In the genomic region with DNA sequence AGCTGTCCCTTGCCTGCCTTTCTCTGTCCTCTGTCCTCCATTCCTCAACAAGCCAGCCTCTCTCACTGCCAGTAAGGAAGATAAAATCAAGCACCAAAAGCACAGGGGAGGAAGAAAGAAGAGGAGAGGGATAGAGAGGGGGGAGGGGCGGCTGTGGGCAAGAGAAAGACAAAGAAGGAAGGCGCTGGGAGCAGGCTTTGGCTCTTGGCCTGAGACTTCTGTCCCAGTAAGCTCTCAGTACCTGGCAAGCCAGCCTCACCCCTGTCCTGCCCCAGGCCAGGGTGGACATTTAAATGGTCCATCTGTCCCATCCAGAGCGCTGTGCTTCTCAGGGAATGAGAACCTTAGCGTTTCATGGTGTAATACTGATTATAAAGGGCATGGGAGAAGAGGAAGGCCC, we compare ENCODE assay signal across 26 mouse cellular contexts. TPM values are rescaled to one million over a fixed set of nuclear protein-coding genes. Genes with fewer than 3 reads are reported as not detected.
DNase-seq lines count a peak whose midpoint lies in the region; ATAC-seq lines count a peak whose summit lies in the region.
"Had no signal": no experiment of that assay in that cellular context is flagged by ENCODE, and none has a peak within 500 bp of the region (broad histone marks: within the 10 kb centered on the region; RNA-seq: fewer than 3 reads in every experiment).

No protein-coding gene starts in this region.

- ATAC-seq in midbrain, embryonic 11.5 days (ENCODE audit: low FRiP score): peak; percentile 28; the same call in 1 of the 2 replicates
- ATAC-seq in midbrain, embryonic 13.5 days: no peak

- H3K9me3 ChIP-seq in heart, embryonic 10.5 days: no peaks in the 10 kb centered on the region
- H3K9me3 ChIP-seq in midbrain, embryonic 11.5 days (ENCODE audit: control insufficient read depth, low read length): no peaks in the 10 kb centered on the region
- H3K9me3 ChIP-seq in midbrain, embryonic 13.5 days: no peaks in the 10 kb centered on the region
- H3K9me3 ChIP-seq in embryonic facial prominence, embryonic 10.5 days: no peaks in the 10 kb centered on the region
- H3K9me3 ChIP-seq: heart, embryonic 15.5 days; limb, embryonic 15.5 days; megakaryocyte, embryonic 14.5 days had no signal

- intact Hi-C loops in heart, postnatal 14 days (cut with DNase I): no loop called here

- whole genome bisulfite sequencing in heart, embryonic 10.5 days: 55% methylated on average over 4 of the region's 4 CpGs
- WGBS in midbrain, embryonic 11.5 days: 49% methylated on average over 4 of the region's 4 CpGs
- WGBS in midbrain, embryonic 13.5 days: 55% methylated on average over 4 of the region's 4 CpGs
- WGBS in embryonic facial prominence, embryonic 10.5 days: 49% methylated on average over 4 of the region's 4 CpGs

- H3K36me3 ChIP-seq in heart, embryonic 10.5 days: no peaks in the 10 kb centered on the region
- H3K36me3 ChIP-seq in midbrain, embryonic 11.5 days (ENCODE audit: control insufficient read depth, insufficient read depth, low read length): no peaks in the 10 kb centered on the region
- H3K36me3 ChIP-seq in midbrain, embryonic 13.5 days: no peaks in the 10 kb centered on the region
- no peaks in the 10 kb centered on the region for H3K36me3 ChIP-seq in embryonic facial prominence, embryonic 10.5 days (replicated peaks)
- H3K36me3 ChIP-seq: heart, embryonic 15.5 days; limb, embryonic 15.5 days had no signal

- peak; percentile 36 to 49 for DNase-seq in cerebellum, postnatal 10 days
- DNase-seq in cerebellum, adult 9-10 months: no peak
- DNase-seq in heart, embryonic 10.5 days (ENCODE audit: low spot score): no peak
- DNase-seq in heart, postnatal 14 days: no peak
- peak; percentile 89 for DNase-seq in midbrain, embryonic 11.5 days (ENCODE audit: low spot score, missing footprints)
- DNase-seq in embryonic facial prominence, embryonic 10.5 days (ENCODE audit: low spot score): no peak
- no peak for DNase-seq in kidney, adult 9 months
- DNase-seq: adrenal gland, postnatal 14 days; cerebellum, adult 8-10 months; gastrocnemius, postnatal 36 days; kidney, postnatal 10 days; left cerebral cortex, postnatal 4 days; lung, embryonic 14.5 days; lung, postnatal 36 days had no signal

- peak overlapping the region; percentile 24; the same call in 1 of the 2 replicates for H3K9ac ChIP-seq in midbrain, embryonic 11.5 days (ENCODE audit: low read length)
- no peak overlapping the region for H3K9ac ChIP-seq in midbrain, embryonic 13.5 days (replicated peaks)
- H3K9ac ChIP-seq: heart, embryonic 15.5 days; limb, embryonic 15.5 days; liver, embryonic 14.5 days; lung, embryonic 14.5 days had no signal

- H3K27me3 ChIP-seq in heart, embryonic 10.5 days (ENCODE audit: insufficient read depth, poor library complexity, severe bottlenecking): peaks cover 4% of the 10 kb centered on the region; the same call in 1 of the 2 replicates
- H3K27me3 ChIP-seq in midbrain, embryonic 11.5 days (ENCODE audit: control insufficient read depth, insufficient read depth, low read length): no peaks in the 10 kb centered on the region
- H3K27me3 ChIP-seq in midbrain, embryonic 13.5 days: no peaks in the 10 kb centered on the region
- no peaks in the 10 kb centered on the region for H3K27me3 ChIP-seq in embryonic facial prominence, embryonic 10.5 days (replicated peaks; ENCODE audit: low read depth, poor library complexity, severe bottlenecking)
- H3K27me3 ChIP-seq: heart, embryonic 15.5 days; limb, embryonic 15.5 days had no signal

- peaks cover 15% of the 10 kb centered on the region for H3K4me1 ChIP-seq in heart, embryonic 10.5 days
- peaks cover 19% of the 10 kb centered on the region for H3K4me1 ChIP-seq in midbrain, embryonic 11.5 days (ENCODE audit: control insufficient read depth, insufficient read depth, low read length)
- H3K4me1 ChIP-seq in midbrain, embryonic 13.5 days (replicated peaks): peaks cover 30% of the 10 kb centered on the region
- peaks cover 20% of the 10 kb centered on the region for H3K4me1 ChIP-seq in embryonic facial prominence, embryonic 10.5 days
- H3K4me1 ChIP-seq: megakaryocyte, embryonic 14.5 days had no signal

- peak overlapping the region; percentile 36; the same call in 1 of the 2 replicates for H3K27ac ChIP-seq in heart, embryonic 10.5 days
- H3K27ac ChIP-seq in midbrain, embryonic 11.5 days (ENCODE audit: low read depth, low read length): no peak overlapping the region
- H3K27ac ChIP-seq in midbrain, embryonic 13.5 days: no peak overlapping the region; the same call in 1 of the 2 replicates
- peak overlapping the region; percentile 76 for H3K27ac ChIP-seq in embryonic facial prominence, embryonic 10.5 days (replicated peaks)
- H3K27ac ChIP-seq: heart, adult 2 months; heart, embryonic 15.5 days; liver, embryonic 14.5 days had no signal

- H3K4me2 ChIP-seq in midbrain, embryonic 11.5 days: no peak overlapping the region
- no peak overlapping the region for H3K4me2 ChIP-seq in midbrain, embryonic 13.5 days (replicated peaks)
- H3K4me2 ChIP-seq: heart, embryonic 15.5 days; limb, embryonic 15.5 days; lung, embryonic 14.5 days had no signal

- H3K4me3 ChIP-seq in heart, embryonic 10.5 days: no peak overlapping the region
- no peak overlapping the region for H3K4me3 ChIP-seq in midbrain, embryonic 11.5 days (ENCODE audit: low read depth, low read length)
- H3K4me3 ChIP-seq in midbrain, embryonic 13.5 days (replicated peaks): no peak overlapping the region
- H3K4me3 ChIP-seq in embryonic facial prominence, embryonic 10.5 days: no peak overlapping the region
- H3K4me3 ChIP-seq: heart, adult 2 months; heart, embryonic 15.5 days; limb, embryonic 15.5 days; megakaryocyte, embryonic 14.5 days had no signal

RNA-seq across cellular contexts. Expression of a gene that starts 9.2 kb away (rescaled TPM):
- polyA plus RNA-seq in heart, embryonic 10.5 days (2016; fragmentation: Nextera tagmentation; extraction: Ambion mirVana): 0.05 and 0.11 TPM in 2 replicates
- total RNA-seq in heart, postnatal 14 days (2021): not detected
- 0.16 TPM in 1 of 2 replicates, not detected in the other for polyA plus RNA-seq in midbrain, embryonic 11.5 days (2014; fragmentation: Nextera tagmentation; extraction: Ambion mirVana)
- polyA plus RNA-seq in midbrain, embryonic 13.5 days (2015; fragmentation: Nextera tagmentation; extraction: Ambion mirVana): 0.09 and 0.13 TPM in 2 replicates
- 0.05 and 0.07 TPM in 2 replicates for polyA plus RNA-seq in embryonic facial prominence, embryonic 10.5 days (2016; fragmentation: Nextera tagmentation; extraction: Ambion mirVana)
- total RNA-seq: adrenal gland, postnatal 14 days; common myeloid progenitor, adult 5-6 weeks; gastrocnemius, postnatal 36 days; heart, adult 2 months; hematopoietic stem cell, adult 5-6 weeks; layer of hippocampus, postnatal 10 days; left cerebral cortex, adult 8-10 months; left cerebral cortex, postnatal 4 days; neutrophil, adult 5-6 weeks had no signal
- polyA plus RNA-seq: kidney, adult 2 months; liver, embryonic 14.5 days had no signal

Comparison
In these comparisons a context has a peak if more than half of its experiments do, and no peak if none do; other contexts are left out.
1. DNase-seq: peak in cerebellum, postnatal 10 days (2 of 2) and midbrain, embryonic 11.5 days (single experiment); none in cerebellum, adult 9-10 months (single experiment), heart, embryonic 10.5 days (single experiment), heart, postnatal 14 days (0 of 2), embryonic facial prominence, embryonic 10.5 days (single experiment) and kidney, adult 9 months (single experiment).
2. H3K27ac ChIP-seq: peak in heart, embryonic 10.5 days (single experiment) and embryonic facial prominence, embryonic 10.5 days (single experiment); none in midbrain, embryonic 11.5 days (single experiment) and midbrain, embryonic 13.5 days (single experiment).